Mouse (Mus musculus) thymus, postnatal 14 days (tissue): ENCODE results near the gene Slc4a5.
A peak's percentile ranks its signal among the peaks of the same experiment; 100 is the strongest.

Experiments
- DNase-seq: peaks from one replicate; pipeline ENCODE4 v3.0.0; 2021

Gene Slc4a5

DNA sequence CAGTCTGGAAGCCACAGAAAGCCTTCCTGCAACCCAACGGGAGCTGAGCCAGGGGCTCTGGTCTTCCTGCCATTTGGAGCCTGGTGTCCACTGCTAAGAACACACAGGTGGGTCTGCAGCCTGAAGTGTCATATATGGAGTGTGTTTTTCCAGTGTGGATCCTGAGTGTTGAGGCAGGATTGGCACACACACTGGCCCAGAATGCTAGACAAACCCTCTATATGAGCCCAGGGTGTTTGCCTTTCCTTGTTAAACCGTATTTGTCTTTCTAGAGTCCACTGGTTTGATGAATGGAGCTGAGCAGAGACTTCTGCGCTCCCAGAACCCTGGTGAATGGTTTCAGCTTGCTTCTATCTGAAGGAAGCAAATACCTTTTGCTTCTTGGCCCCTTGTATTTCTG lies at the start of gene Slc4a5:
Gene Slc4a5, plus strand, starts transcription at position 15 of the 400 bp plus-strand sequence.
- DNase-seq = no peak

DNA sequence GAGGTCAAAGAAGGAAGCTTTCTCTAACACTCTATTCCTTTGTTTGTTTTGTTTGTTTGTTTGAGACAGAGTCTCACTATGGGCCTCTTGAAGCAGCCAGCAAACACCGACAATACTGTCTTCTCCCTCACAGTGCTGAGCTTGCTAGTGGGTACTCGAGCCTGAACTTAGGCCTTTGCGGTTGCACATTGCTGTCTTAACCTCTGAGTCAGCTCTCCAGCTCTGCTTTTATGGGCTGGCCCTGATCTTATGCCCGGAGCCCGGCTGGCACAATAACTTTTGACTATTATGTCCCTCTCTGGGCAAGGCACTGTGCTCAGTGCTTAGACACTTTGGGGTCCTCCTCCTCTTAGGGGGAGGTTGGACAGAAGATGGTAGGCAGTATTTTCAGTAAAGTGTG lies 49.8 kb upstream of the Slc4a5 start:
- DNase-seq = no peak

DNA sequence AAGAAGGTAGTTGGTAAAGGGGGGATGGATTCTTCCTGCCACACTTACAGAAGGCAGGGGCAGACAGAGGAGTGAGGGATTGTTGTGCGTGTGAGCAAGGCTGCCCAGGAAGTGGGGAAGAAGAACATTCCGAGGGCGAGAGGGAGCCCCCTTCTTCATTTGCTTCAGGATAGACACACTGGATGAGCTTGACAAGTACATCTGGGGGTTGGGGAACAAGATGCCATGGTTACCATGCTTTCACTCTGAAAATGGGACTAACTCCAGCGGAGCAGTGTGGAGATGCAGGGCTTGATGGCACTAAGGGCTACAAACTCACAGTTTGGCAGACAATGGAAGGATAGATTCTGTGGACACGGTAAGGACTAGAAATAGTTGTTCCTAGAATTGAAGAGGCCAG lies 48.6 kb upstream of the Slc4a5 start:
- DNase-seq = no peak

DNA sequence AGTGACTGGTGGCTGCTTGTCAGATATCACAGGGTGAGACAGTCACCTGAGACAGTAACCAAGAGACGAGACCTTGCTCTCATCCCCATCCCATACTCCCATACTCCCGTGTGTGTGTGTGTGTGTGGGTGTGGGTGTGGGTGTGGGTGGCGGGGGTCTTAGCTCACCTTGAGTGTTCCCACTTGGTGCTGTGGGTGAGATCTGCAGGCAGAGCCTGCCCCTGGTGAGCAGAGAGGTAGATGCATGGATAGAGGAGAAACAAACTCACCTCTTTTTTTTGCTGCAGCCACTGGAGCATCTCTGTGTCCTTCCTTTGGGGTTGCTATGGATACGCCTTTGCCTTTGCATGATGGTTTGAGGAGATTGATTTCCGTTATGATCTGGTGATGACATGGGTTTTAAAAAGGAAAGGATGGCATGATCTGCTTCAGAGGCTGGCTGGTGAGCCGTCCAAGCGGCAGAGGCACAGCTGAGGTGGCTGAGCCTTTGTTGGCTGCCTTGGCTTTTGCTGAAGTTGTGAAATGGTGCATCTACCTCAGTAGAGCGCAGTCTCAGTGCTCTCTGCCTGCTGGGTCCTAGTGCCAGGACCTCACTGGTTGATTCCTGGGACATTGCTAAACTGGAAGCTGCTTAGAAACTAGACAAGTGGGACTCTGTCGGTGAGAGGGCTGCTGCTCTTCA lies 47.2 kb upstream of the Slc4a5 start:
- no peak for DNase-seq

DNA sequence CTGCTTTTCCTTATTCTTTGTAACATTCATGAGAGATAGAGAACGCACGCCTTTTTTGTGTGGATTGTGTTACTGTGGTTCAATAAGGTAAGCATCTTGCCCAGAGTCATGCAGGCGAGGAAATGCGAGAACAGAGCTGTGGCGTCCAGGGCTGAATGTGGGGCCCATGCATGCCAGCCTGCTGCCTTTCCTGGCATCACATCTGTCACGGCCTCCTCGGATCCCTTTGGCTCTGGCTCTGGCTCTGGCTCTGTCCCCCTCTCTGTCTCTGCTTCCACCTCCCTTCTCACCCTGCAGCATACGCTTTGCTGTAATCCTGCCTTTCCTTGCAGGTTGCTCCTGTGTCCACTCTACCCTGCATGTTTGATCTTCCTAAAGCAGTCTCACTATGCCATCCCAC lies 43.6 kb upstream of the Slc4a5 start:
- no peak for DNase-seq

DNA sequence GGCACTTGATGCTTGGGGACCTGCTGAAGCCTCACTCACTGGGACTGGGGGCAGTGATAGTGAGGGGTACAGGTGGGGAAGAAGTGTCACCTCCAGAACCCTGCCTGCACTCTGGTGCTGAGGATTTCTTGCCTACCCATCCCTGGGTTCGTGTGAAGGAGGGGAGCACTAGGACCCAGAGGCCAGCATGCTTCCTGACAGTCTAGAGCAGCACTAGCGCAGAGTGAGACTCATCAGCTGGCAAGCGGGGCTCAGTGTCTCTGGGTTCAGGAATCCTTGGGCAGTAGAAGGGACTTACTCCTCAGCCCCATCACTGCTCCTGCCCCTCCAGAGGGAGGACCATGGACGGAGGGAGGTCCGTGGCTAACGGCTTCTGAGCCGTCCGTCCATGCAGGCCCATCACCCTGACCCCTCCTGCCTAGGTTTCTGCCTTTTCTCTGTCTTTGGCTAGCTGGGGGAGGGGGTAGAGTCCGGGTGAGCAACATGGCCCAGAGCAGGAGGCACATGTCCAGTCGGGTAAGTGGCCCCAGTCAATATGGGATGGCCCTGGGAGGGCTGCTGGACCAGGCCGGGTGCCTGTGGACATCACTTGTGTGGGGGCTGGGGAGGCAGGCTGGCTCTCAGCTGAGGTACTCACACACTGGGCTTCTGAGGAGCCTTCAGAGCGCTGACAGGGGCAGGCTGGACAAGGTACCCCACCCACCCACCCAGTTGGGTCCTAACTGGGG lies 40.1 kb upstream of the Slc4a5 start:
- DNase-seq = no peak

DNA sequence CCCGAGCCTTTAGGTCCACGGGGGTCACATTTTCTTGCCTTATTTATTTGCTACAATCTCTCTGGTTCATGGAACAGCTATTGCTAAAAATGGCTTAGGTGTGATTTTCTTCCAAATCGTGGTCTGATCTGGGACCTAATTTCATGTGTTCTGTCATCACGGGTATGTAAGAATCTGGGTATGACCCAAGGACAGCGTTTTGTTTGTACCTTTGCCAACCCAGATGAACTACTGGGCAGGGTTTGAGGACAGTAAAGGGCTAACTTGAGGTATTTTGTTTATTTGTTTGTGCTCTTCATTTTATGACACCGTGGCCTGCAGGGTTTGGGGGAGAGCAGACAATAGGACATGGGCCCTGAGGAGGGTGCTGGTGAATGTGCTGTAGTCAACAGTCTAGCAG lies 39.0 kb upstream of the Slc4a5 start:
- DNase-seq = no peak

DNA sequence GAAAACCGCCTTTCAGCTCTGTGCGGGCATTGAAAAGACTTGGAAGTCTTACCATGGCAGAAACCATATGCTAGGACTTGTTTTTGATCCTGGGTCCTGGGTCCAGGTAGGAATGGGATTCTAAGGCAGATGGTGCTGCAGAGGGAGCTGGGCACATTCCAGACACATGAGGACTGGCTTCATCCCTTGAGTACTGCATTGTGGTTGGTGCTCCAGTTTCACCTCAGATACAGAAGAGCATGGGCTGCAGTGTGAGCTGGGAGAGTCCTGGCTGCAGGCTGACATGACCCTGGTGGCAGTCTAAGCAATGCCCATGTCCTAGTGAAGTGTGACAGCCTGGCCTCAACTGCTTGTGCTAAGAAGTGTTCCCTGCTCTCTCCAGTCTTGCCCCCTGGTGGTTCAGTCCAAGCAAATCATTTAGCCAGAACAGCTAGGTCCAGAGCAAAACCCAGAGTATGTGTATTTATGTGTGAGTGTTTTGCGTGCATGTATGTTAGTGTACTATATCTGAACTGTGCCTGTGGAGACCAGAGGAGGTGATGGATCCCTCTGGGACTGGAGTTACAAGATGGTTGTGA lies 34.7 kb upstream of the Slc4a5 start:
- DNase-seq = no peak

DNA sequence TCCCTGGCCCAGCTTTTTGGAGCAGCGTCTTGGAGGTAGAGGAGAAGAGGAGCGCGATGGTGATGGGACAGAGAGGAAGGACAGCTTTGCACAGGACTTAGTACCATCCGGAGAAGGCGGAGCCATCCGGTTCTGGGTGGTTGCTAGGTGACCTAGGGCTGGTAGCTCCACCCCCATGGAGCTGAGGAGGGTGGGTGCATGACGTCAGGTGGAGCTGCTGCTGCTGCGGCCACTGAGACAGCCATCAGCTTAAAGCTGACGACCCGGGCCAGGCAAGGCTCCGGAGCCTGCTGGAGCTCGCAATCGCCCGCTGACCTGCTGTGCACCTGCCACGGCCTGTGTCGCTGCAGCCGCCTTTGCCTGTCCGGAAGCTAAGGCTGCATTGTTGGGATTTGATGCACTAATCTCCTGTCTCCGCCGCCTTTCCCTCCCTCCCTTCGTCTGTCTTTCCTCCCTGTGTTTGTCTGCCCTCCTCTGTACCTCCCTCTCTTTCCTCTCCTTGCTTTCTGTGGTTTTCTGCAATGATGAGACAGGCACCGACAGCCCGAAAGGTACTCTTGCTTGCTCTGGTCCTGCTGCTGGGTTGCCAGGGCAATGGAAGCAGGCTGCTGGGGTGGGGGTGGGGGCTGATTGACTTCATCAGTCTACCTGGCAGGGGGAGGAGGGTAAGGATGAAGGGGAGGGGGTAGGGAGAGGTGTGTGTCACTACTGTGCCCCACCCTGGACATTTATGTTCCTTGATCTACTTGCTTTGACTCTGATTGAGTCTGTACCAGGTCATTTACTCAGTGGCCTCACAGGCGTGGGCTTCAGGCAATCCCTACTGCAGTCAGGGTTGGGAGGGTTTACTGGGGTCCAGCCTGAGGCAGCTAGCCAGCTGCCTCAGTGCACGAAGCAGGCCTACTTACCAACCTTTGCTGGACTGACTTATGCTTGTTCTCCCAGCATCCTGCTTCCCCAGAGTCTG lies 33.5 kb upstream of the Slc4a5 start:
- DNase-seq = peak; percentile 59

DNA sequence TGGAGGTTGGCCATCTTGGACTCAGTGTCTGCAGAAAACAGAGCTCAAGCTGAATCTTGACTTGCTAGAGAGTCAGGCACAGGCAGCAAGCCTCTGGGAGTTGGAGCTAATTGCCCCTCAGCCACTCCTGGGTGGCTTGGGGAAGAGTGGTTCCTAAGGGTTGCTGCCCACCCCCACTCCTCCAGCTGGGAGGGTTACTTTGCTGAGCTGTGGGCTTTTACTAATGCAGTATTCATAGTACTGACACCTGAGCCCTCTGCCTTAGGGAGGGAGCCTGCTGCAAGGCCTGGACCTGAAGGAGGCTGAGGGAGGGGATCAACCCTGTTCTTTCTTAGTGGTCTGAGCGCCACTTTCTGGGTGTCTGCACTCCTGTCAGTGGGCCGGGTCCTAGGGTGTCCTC lies 32.7 kb upstream of the Slc4a5 start:
- DNase-seq = no peak

DNA sequence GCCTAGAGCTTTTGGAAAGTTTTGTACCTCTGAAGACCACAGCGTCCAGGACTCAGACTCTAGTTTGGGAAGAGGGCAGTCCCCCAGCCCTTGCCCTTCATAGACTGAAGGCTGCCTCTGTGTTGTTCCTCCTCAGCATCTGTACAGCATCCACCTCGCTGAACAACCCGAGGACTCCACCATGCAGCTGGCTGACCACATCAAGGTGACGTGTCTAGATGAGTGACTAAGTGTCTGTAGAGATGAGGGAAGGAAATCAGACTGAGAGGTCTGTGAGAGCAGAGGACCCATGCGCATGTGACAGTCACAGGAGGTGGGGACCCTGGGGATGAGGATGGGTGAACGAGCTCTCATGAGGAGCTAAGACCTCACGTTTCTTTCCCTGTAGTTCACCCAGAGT lies 26.1 kb upstream of the Slc4a5 start:
- peak; percentile 38 for DNase-seq

DNA sequence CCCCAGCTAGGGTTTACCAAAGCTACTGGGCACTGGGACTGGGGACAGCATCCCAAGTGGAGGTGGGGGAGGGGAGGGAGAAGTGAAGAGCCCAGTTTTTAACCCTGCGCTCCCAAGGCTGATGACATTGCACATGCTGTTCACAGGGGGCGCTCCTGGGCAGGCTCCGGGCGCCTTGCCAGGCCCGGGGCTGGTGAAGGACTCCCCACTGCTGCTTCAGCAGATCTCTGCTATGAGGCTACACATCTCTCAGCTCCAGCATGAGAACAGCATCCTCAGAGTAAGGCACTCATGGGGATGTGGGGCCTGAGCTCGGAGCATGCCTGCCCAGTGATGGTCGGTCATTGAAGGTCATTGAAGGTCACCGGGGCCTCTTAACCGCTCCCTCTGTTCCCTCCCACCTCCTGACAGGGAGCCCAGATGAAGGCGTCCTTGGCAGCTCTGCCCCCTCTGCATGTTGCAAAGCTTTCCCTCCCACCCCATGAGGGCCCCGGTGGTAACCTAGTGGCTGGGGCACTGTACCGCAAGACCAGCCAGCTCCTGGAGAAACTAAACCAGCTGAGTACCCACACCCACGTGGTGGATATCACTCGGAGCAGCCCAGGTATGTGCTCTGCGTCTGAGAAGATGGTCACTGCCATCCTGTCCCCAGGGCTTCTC lies 22.2 kb upstream of the Slc4a5 start:
- DNase-seq = no peak

DNA sequence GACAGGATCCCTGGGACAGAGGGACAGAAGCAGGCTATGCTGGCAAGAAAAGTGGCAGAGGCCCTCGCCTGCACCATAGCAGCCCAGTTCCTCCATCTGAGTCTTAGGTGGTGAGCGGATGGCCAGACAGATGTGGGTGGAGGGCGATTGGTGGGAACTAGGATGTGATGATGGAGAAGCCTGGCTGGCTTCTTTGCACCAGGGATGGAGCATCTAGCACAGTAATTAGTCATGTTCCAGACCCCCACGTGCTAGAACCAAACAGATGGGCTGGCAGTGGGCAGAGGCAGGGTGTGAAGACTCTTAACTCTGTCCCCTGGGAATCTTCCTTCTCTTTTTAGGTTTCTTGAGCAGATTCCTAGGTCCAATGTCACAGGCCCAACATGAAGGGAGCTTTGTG lies 16.3 kb upstream of the Slc4a5 start:
- DNase-seq = no peak

DNA sequence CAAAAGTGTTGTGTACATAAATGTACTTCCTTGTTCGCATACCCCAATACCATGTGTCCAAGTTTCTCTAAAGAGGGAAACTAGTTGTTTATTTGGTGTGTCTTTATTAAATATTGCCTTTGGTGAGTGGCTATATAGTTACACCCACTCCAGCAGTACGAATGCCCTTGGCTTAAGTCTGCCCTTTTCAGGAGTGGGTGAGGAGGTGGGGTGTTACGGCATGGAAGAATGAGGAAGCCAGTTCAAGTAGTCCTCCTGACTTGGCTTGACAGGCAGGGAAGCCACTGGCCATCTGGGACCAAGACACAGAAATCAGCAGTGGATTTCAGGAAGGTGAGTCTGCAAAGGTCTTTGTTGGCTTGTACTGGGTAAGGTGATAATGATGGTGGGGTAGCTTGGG lies 13.8 kb upstream of the Slc4a5 start:
- no peak for DNase-seq

DNA sequence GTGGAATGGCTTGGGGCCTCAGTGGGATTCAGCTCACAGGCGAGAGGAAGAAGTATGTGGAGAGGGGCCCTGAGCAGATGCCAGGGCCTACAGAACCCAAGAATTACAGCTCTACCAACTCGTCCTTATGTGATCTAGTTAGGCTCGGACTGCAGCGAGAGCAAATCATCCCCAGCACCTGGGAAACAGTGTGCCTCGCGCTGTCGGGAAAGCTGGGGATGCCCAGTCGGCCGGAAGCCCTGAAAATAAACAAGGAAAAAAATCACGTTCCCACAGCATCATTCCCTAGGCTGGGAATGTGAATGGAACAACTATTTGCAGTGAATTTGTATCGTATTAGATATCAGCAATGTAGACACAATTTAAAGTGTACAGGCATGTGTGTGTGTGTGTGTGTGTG lies 13.3 kb upstream of the Slc4a5 start:
- no peak for DNase-seq

DNA sequence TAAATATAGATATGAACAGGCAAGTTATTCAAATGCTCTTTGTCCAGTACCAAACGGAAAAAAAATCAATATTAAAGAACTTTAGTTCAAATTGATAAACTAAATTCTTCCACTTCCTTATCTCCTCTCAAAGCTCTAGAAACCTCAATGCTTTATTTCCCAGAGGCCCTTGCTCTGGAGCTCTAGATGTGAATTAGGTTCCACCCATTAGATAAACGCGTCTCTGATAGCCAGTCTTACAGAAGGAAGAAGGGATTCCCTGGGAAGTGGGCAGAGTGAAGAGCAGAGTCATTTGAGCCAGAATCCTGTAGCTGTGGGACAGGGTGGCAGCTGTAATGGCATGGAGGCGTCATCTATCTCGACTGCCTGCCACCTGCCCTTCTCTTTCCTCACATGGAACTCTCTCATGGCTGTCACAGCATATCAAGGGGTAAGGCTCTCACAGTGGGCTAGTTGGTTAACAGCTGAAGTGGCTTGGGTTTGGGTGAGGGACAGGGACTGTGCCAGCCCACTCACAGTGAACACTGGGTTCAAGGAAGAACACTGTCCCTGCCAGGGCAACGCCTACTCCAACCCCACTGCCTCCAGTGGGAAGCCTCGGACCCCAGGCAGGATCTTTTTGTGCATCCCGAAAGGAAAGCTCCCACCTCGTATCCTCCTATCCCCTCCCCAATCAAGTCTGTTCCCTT lies 12.1 kb upstream of the Slc4a5 start:
- DNase-seq = no peak

DNA sequence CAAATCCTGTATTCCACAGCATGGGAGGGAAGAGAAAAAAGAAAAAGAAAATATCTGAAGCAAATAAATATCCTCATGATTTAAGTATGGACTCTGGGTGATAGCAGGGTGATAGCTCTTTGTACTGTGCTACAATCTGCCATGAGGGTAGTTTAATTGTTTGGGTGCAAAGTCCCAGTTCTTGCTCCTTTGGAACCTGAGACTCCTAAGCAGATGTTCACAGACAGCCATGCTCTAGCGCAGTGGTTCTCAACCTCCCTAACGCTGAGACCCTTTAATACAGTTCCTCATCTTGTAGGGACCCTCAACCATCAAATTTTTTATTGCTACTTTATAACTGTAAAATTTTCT lies 11.6 kb upstream of the Slc4a5 start:
- DNase-seq = no peak

DNA sequence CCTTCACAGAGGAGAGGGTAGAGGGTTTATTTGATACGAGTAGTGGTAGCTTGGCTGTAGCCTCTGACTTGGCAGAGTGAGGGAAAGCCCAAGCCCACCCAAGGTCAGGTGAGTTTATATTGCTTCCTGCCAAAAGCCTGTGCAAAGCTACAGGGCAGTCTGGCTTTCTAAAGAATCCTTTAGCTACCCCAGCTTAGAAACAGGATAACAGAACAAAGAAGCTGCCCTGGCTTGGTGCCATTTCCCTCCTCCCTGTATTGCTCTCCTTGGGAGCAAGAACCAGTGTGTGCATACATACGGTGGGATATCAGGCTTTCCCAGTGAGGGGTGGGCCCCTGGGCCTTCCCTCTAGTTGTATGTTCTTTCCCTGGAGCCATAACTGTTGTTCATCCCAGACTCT lies 9.1 kb upstream of the Slc4a5 start:
- DNase-seq = no peak

DNA sequence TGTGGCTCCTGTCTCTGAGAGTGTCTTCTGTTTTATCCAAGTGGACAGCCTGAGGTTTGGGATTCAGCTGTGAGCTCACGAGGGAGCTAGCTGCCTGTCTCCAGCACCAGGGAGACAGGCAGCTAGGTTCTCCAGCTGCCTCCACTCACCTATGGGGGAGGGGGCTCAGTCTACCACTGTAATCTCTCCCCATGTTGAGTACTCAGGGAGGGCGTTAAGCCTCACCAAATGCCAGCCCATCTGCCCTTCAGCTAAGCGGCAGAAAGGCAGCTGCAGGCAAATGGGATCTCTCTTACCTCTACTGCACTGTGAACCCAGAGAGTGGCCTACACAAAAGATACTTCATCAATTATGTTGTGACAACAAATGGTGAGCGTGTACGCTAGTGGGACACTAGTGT lies 8.1 kb upstream of the Slc4a5 start:
- DNase-seq = no peak

DNA sequence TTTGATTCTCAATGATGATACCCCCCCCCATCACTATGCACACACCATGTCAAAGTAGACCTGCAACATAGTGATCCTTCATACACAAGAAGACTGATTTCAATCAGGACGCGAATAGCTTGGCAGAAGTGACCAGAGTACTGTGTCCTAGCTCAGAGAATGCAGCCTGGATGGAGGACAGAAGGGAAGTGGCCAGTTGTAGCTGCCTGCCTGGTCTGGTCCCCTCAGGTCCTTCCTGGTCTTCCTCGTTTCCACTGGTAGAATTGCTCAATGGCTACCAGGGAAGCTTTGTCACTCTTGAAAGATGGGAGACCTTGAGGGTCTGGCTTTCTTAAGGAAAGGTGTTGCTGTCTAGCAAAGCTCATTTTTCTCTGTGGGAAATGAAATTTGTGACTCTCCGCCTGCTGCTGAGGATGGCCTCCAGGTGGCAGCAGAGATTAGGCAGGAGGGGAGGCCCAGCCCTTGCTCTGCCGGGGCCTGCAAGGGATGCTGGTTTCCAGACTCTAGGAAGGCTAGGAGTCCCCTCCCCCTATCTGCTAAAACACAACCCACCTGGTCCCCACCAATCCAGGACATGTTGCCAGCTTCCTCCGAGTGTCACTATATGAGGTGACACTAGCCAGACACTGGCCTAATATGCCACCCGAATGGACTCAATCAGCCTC lies 4.5 kb upstream of the Slc4a5 start:
- DNase-seq = peak; percentile 64

DNA sequence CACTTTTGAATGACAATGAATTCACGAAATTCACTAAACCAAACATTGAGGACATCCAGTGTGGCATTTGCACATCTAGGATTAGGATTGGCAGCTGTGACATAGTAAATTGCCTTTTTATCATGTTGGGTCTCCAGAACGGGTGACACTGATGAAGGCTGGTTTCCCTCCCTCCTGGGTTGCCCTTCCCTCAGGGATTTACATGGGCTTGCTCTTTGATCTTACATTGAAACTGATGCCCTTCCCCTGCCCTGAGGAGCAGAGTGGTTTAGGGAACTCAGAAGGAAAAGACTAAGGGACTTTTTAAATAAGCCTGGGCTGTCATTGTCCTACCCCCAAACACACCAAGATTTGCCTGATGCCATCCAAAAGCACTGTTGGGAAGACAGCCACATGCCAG lies 11.9 kb downstream of the Slc4a5 start:
- no peak for DNase-seq

DNA sequence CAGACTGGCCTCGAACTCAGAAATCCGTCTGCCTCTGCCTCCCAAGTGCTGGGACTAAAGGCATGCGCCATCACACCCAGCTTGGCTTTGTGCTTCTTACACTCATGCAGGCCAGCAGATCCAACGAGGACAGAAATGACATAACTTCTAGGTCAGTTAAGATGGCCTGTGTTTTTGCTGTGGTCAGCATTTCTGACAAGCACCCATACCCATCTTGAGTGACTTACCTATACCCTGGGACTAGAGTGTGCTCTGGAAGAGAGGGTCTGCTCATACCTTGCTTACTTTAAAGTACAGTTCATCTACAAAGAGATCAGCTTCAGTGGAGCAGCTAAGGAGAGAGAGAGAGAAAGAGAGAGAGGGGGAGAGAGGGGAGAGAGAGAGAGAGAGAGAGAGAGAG lies 13.7 kb downstream of the Slc4a5 start:
- DNase-seq = no peak
